Mouse (Mus musculus) heart, postnatal 25 days (tissue): ENCODE measurements at regions not wholly inside any gene's neighbourhood (a gene's known extent, or its start where the extent isn't known, plus 50 kb on each side); places are given as distances from the start of the nearest gene placed in this dataset.
"Not testable (repeated sequence)": the region's sequence is repeated elsewhere in the genome, so short reads cannot be mapped to it uniquely, and the experiment has no call there.

Experiments used
- DNase-seq: peaks from one replicate; pipeline ENCODE4 v3.0.0; 2022; ENCODE audit warnings: low spot score
- intact Hi-C: fragments of 180-260 bp; cut with DNase I; formaldehyde crosslinking; loops from one replicate; pipeline ENCODE4 v1.15.1; 2025

DNA sequence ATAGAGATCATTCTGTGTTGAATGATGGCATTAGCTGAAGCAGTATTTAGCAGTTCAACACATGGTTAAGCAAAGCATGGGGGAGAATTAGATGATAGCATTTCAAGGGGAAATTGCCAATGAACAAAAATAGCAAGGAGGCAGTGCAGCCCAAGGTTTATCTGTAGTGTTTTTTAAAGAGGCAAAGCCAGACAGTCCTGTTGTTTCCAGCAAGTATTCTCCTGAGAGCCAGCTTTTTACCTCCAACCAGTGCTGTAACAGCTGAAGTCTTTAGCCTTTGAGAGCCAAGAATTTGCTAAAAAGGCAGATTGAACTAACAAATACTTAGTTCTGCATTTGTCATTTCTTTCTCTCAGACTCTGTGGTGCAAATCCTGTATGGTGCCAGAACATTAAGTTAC is 305.1 kb upstream of the Arx start:
- DNase-seq = peak; percentile 1
- intact Hi-C loops = no loop called here

DNA sequence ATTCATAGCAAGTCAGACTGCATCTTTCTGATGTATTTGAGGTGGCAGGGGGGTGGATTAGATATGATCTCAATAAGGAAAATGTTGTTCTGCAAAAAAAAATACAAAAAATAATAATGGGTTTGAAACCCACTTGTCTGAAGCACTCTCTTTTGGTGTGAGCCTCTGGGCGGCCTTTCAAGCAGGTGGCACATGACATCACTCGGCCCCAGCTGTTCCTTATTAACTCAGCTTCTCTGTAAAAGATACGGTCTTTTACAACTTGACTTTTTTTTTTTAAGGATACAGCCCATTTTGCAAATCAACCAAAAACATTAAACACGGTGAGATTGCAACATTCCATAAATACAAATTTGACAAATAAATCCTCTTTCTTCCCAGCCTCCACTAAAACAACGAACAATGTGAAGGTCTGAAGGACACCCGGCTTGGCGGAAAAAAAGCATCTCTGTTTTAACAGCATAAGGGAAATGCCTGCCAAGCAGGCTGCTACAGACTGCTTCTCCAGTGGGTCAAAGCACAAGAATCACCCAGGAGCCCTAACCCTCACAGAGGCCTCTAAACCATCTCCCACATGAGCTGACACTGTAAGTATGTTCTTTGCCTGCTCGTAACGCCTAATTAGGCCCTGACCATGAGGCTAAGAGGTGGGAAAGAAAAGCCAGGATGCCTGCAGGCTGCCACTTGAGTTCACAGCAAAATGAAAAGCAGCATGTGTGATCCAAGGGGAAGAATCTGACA is 283.8 kb upstream of the Arx start:
- no peak for DNase-seq
- intact Hi-C loops = no loop called here

GRCm38 (mm10) chrX:93006681-93007080 is 279.6 kb upstream of the Arx start:
- DNase-seq = no peak
- intact Hi-C loops = no loop called here

DNA sequence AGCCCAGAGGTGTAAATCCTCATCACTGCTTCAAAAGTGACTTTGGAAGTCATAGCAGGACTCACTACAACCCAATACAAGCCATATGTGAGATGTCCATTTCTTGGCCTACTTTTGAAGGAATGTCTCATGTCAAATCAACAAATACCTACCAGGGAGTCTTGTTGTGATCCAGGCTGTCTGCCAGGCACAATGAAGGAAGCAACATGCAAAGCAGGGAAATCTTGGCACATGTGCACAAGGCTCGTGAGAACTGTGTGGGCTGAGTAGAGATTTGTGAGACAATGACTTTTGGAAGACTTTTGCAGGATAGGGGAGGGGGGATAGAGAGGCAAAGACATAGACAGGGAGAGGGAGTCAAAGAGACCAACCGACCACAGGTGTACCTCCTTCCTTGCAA is 274.7 kb upstream of the Arx start:
- intact Hi-C loops = no loop called here
- no peak for DNase-seq

DNA sequence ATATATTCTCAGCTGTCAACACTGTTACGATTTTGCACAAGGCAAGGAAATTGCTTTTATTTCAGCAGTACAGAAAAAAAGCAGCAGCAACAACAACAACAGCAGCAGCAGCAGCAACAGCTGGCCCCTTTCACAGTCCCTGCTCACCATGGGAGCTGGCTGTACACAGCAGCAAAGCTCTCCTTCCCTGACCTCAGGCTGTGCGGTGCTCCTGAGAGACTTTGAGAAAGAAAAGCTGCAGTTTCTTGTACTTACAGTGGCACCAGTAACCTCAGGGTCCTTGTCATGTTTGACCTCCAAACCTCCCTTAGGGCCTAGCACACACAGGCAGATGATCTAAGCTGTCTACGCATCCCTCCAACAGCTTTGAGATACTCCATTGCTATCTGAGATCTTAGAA is 269.9 kb upstream of the Arx start:
- DNase-seq = peak; percentile 6
- intact Hi-C loops = no loop called here

DNA sequence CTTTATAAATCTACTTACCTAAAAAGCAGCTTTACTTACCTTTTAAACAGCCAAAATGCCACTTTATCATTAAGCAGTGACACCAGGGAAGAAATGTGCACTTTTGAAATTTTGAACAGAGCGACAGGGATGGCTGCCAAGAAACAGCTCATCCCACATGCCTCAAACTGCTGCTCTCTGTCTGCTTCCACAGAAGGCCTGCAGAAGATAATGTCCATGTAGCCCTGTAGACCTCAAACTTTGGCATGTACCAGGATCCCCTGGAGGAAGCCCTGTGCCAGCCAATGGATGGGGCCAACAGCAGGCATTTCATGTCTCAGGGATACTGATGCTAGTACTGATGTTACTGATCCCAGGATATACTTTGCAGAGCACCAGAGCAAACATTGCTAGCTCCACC is 245.1 kb upstream of the Arx start:
- intact Hi-C loops = no loop called here
- DNase-seq = no peak

DNA sequence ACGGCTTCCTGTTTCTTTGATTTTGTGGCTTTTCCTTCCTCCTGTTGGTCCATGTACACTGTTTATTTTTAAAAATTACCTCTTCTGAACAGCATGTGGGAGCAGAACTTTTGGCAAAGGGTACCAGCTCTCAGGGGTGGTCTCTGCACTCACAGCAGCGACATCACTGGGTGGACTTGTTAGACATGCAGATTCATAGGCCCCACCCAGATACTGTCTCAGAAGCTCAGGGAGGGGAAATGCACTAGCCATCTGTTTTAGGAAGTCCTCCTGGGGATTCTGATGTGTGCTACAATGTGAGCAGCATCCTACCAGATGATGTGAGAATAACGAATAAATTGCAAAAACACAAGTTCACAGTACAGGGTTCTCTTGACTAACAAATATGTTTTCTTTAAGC is 243.5 kb upstream of the Arx start:
- intact Hi-C loops = no loop called here
- no peak for DNase-seq

- intact Hi-C loops = no loop called here
- no peak for DNase-seq
Measured at GRCm38 (mm10) chrX:93048967-93049754, 237.1 kb upstream of the Arx start.

- intact Hi-C loops = no loop called here
- no peak for DNase-seq
Measured at GRCm38 (mm10) chrX:93049755-93050143, 236.5 kb upstream of the Arx start.

DNA sequence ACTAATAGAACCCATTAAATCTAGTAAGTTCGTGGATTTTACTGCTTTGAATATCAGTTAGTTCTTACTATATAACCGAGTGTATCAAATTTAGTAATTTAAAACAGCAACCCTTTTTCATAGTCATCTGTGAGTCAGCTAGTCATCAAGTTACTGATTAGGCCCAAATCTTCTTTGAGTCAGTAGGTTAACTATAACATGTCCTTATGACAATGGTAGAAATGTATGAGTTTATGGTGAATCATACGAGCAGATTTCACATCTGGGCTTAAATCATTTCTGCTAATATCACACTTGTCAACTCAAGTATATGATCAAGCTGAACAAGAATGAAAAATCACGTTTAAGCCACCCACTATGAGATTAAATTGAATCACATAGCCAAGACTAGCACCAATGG is 226.7 kb upstream of the Arx start:
- intact Hi-C loops = no loop called here
- no peak for DNase-seq

- intact Hi-C loops = loop anchor here (1.0 to 2.0 kb wide), 2 partner anchors 396 to 487 kb away; no protein-coding TSS in a partner anchor
- no peak for DNase-seq
Measured at GRCm38 (mm10) chrX:93068884-93069283, 217.4 kb upstream of the Arx start.

GRCm38 (mm10) chrX:93069569-93070289 is 216.5 kb upstream of the Arx start:
- intact Hi-C loops = loop anchor here (1.0 to 10.0 kb wide), 3 partner anchors 225 to 487 kb away; no protein-coding TSS in a partner anchor
- DNase-seq = no peak

GRCm38 (mm10) chrX:93070290-93070611 is 216.0 kb upstream of the Arx start:
- intact Hi-C loops = loop anchor here (10.0 kb wide), 1 partner anchor 225 kb away; no protein-coding TSS in a partner anchor
- DNase-seq = no peak

GRCm38 (mm10) chrX:93088976-93089375 is 197.3 kb upstream of the Arx start:
- intact Hi-C loops = no loop called here
- no peak for DNase-seq

DNA sequence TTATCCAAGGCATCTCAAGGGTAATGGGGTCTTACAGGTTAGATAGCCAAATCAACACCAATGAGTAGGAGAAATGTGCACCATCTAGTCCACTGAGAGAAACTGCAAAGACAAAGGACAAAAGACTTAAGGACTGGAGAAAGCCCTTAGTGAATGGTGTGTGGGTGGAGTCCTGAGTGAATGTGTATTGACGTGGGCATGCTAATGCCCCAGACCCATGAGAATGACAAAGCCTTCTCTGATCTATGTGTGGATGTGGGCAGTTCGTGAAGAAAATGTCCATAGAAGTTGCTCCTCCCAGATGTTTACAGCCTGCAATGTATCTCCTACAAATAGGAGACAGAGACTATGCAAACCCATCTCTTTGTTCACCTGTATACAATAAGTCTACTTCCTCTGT is 188.7 kb upstream of the Arx start:
- intact Hi-C loops = no loop called here
- DNase-seq = no peak

- intact Hi-C loops = no loop called here
- DNase-seq = no peak
Measured at GRCm38 (mm10) chrX:93107930-93108567, 178.2 kb upstream of the Arx start.

GRCm38 (mm10) chrX:93154367-93154766 is 131.9 kb upstream of the Arx start:
- intact Hi-C loops, DNase-seq: not testable (repeated sequence)

GRCm38 (mm10) chrX:93159105-93159504 is 127.1 kb upstream of the Arx start:
- intact Hi-C loops = no loop called here
- DNase-seq = no peak

- intact Hi-C loops = no loop called here
- no peak for DNase-seq
Measured at GRCm38 (mm10) chrX:93160956-93161355, 125.3 kb upstream of the Arx start.
